Mouse (Mus musculus) thymus, postnatal 25 days (tissue): ENCODE results near the gene Cetn2.

Source experiments
- DNase-seq: peaks from one replicate; pipeline ENCODE4 v3.0.0; 2022

Cetn2 gene

GRCm38 (mm10) chrX:72917884-72918681, at the start of gene Cetn2, which contains the start of gene Nsdhl:
Gene Cetn2 (minus strand): TSS chrX:72918411.
Gene Nsdhl (plus strand): TSS chrX:72918557.
- peak; percentile 83 for DNase-seq

GRCm38 (mm10) chrX:72962743-72963142, 44.5 kb upstream of the Cetn2 start:
- no peak for DNase-seq

- DNase-seq = no peak
These were observed 43.3 kb upstream of the Cetn2 start for GRCm38 (mm10) chrX:72961511-72961910.

- DNase-seq = no peak
These were observed 42.2 kb upstream of the Cetn2 start for GRCm38 (mm10) chrX:72960431-72960830.

GRCm38 (mm10) chrX:72956486-72956885, 38.3 kb upstream of the Cetn2 start:
- DNase-seq = no peak

- no peak for DNase-seq
These were observed 35.3 kb upstream of the Cetn2 start for GRCm38 (mm10) chrX:72953464-72953863.

GRCm38 (mm10) chrX:72921391-72921790, 3.2 kb upstream of the Cetn2 start:
- DNase-seq = no peak

- DNase-seq = no peak
These were observed 460 bp upstream of the Cetn2 start for GRCm38 (mm10) chrX:72918682-72919059.

- DNase-seq = no peak
These were observed 6.6 kb downstream of the Cetn2 start for GRCm38 (mm10) chrX:72911611-72912010.

GRCm38 (mm10) chrX:72908404-72908741, 9.8 kb downstream of the Cetn2 start:
- DNase-seq = no peak

- DNase-seq = no peak
These were observed 10.4 kb downstream of the Cetn2 start for GRCm38 (mm10) chrX:72907619-72908403.

- DNase-seq = no peak
These were observed 15.7 kb downstream of the Cetn2 start for GRCm38 (mm10) chrX:72902530-72902929.

- DNase-seq = no peak
These were observed 22.2 kb downstream of the Cetn2 start for GRCm38 (mm10) chrX:72896055-72896437.

- DNase-seq = no peak
These were observed 22.7 kb downstream of the Cetn2 start for GRCm38 (mm10) chrX:72895388-72896054.
